Mouse (Mus musculus) erythroblast, adult 5-6 weeks (primary cell): ENCODE results near the gene Tnfaip8l1. TPM values are rescaled to one million over a fixed set of nuclear protein-coding genes. Genes with fewer than 3 reads are reported as not detected.

Experiments
- ATAC-seq: replicated peaks from 2 replicates; pipeline ENCODE4 v1.8.0; 2016; ENCODE audit warnings: moderate number of reproducible peaks, mild to moderate bottlenecking, moderate TSS enrichment, inconsistent platforms; ENCODE audit not compliant: poor library complexity, low FRiP score, severe bottlenecking
- total RNA-seq, 2 experiments: library from RNA; stranded (forward) in 1 of 2; stranded (reverse) in 1 of 2; fragments of 150-400 nt in 1 of 2; fragments of 200-764, 138-1000 nt in 1 of 2; gene quantifications; 2 replicates each; pipeline versions ENCODE4 v1.2.3 to v1.2.4; 2015 to 2017; ENCODE audit warnings: low replicate concordance in 2 of 2

Gene Tnfaip8l1
- total RNA-seq, 2 experiments from 2014 or later, result 0.38 TPM; not detected in 1

DNA sequence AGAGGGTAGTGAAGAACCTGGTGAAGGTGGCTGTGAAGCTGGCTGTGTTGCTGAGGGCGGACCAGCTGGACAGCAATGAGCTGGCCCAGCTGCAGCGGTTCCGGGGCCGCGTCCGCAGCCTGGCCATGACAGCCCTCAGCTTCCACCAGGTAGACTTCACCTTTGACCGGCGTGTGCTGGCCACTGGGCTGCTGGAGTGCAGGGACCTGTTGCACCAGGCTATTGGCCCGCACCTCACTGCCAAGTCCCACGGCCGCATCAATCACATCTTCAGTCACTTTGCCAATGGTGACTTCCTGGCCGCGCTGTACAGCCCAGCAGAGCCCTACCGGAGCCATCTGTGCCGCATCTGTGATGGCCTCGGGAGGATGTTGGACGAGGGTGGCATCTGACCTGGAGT, 9.6 kb downstream of the Tnfaip8l1 start:
- ATAC-seq, result 0 out of 2 replicates have a peak, but pooled peaks have one; percentile 27

DNA sequence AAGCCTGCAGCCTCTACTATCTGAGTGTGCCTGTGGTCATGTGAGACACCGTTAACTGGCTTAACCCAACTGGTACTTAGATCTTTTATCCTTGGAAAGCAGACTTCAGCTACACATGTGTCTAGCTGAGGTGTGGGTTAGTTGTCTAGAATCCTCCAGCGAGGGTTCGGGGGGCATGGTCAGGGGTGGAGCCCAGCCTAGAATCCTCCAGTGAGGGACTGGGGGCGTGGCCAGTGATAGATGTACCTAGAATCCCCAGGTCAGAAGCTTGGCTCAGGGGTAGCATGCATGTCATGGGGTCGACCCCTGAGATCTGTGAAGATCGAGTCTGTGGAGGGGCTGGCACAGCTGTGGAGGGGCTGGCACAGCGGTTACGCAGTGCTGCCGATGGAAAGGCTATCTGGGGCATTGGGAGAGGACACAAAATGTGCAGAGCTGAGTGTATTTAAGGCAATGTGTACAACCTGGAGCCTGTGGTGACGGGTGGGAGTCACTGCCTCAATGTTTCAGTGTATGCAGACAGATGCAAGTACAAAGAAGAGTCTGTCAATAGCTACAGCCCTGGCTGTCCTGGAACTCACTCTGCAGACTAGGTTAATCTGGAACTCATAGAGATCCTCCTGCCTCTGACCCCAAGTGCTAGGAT, 11.2 kb downstream of the Tnfaip8l1 start:
- no peak for ATAC-seq

- no peak for ATAC-seq
Measured at GRCm38 (mm10) chr17:56175416-56175815, 13.1 kb downstream of the Tnfaip8l1 start.

GRCm38 (mm10) chr17:56182975-56183657, 20.8 kb downstream of the Tnfaip8l1 start:
- ATAC-seq, result peak; percentile 29

DNA sequence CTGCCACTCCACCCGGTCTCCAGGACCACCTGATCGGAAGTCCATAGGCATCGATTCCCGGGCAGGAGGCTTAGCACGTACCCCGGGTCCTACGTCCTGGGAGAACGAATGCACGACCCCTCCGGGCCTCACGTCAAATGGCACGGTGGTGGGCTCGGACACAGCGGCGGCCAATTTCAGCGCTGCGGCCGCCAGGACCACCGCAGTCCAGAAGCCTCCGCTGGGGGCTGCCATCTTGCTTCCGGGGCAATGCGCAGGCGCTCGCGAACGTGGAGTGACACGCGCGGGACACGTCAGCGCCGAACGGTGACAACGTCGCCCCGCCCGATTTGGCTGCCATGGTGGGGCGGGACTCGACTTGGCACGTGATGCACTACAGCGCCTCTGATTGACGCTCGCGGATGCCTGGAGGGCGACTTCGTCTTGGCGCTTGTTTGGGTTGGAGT, 21.4 kb downstream of the Tnfaip8l1 start, which contains the start of gene Mydgf:
Mydgf (minus strand) TSS at position 263 of the 446 bp plus-strand sequence.
- ATAC-seq, result peak; percentile 98

GRCm38 (mm10) chr17:56185281-56186141, 23.2 kb downstream of the Tnfaip8l1 start:
- no peak for ATAC-seq

- no peak for ATAC-seq
Measured at GRCm38 (mm10) chr17:56191266-56191665, 29.0 kb downstream of the Tnfaip8l1 start.

DNA sequence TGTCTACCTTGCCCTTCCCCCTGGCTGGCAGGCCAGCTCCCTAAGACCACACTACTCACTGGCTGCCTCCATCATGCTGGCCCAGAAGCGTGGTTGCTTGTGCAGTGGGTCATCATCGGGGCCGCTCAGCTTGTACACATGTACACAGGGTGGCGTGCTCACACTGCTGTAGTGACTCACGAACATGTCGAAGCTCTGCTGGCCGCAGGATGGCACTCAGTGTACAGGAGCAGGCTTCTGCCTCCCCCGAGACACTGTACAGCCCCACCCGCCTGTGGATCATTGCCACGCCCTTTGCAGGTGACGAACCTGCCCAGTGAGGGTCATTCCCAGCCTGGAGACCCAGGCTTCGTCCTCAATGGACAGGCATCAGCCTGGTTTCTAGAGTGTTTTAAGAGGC, 32.1 kb downstream of the Tnfaip8l1 start:
- no peak for ATAC-seq

GRCm38 (mm10) chr17:56194765-56195164, 32.5 kb downstream of the Tnfaip8l1 start:
- no peak for ATAC-seq

GRCm38 (mm10) chr17:56196860-56197259, 34.6 kb downstream of the Tnfaip8l1 start:
- peak; percentile 64 for ATAC-seq

DNA sequence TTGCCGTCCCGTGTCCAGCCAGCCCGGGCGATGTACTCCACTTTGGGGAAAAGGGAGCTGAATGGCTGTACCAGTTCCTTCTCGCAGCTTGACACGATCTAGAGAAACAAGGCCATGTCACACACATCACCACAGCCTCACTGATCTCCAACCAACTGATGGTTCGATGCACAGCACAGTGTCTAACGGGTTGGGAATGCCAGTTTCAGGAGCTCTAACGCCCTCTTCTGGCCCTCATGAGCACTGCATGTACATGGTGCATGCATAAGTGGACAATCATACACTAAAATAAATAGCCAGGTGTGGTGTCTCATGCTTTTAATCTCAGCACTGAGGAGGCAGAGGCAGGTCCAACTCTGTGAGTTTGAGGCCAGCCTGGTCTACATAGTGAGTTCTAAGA, 38.3 kb downstream of the Tnfaip8l1 start:
- ATAC-seq, result no peak

GRCm38 (mm10) chr17:56201642-56202041, 39.4 kb downstream of the Tnfaip8l1 start:
- no peak for ATAC-seq

DNA sequence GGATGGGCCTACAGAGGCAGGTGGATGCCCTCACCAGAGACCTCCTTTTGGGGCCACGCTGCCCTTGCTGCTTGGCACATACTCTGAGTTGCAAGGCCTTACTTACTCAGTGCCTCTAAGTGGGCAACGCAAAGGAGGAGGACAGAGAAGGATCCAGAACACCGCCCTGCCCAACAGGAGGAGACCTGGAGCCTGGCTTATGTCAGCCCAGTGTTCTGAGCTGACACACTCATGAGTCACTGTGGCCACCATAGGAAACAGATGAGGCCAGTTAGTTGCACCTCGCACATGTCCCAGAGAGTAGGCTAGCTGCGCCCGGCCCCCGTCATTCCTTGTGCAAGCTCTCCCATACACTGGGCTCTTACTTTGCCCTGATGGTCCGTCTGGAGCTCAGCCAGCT, 40.2 kb downstream of the Tnfaip8l1 start:
- no peak for ATAC-seq

GRCm38 (mm10) chr17:56203729-56204128, 41.5 kb downstream of the Tnfaip8l1 start:
- no peak for ATAC-seq

- no peak for ATAC-seq
Measured at GRCm38 (mm10) chr17:56206276-56206884, 44.1 kb downstream of the Tnfaip8l1 start.

- no peak for ATAC-seq
Measured at GRCm38 (mm10) chr17:56206986-56207674, 44.9 kb downstream of the Tnfaip8l1 start.

DNA sequence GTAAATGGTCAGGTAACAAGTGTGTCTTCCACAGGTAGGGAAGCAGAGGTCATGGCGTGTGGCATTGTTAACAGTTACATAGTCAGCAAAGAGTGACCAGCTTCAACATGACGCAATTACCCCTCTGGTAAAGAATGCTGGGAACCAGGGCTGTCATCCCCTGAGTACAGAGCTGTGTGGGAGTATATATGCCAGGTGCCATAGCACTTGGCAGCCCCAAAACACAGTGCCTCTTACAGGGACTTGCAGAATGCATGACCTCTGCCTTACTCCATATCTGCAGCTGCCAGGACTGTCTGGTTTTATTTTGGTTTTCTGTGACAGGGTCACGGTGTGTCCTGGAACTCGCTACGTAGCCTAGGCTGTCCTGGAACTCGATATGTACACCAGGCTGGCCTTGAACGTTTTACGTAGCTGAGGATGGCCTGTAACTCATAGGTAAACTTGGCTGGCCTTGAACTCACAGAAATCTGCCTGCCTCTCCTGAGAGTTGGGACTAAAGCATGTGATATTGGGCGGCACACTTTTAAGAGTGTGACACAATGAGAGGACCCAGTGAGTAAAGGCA, 45.8 kb downstream of the Tnfaip8l1 start:
- no peak for ATAC-seq

GRCm38 (mm10) chr17:56208821-56209220, 46.5 kb downstream of the Tnfaip8l1 start:
- ATAC-seq, result no peak

GRCm38 (mm10) chr17:56211090-56211489, 48.8 kb downstream of the Tnfaip8l1 start:
- no peak for ATAC-seq
